Mouse (Mus musculus): ENCODE results near the gene Kcnk6. TPM values are rescaled to one million over a fixed set of nuclear protein-coding genes. Genes with fewer than 3 reads are reported as not detected.
A peak's percentile ranks its signal among the peaks of the same experiment; 100 is the strongest.
"Not testable (repeated sequence)": the region's sequence is repeated elsewhere in the genome, so short reads cannot be mapped to it uniquely, and the experiment has no call there.

Gene Kcnk6
- total RNA-seq, 2 experiments from 2014 or later: 4.2 to 9.5 TPM

GRCm38 (mm10) chr7:29247706-29248105 lies 15.4 kb upstream of the Kcnk6 start:
- no peak for ATAC-seq (replicated peaks; ENCODE audit: low FRiP score, poor library complexity, severe bottlenecking)

DNA sequence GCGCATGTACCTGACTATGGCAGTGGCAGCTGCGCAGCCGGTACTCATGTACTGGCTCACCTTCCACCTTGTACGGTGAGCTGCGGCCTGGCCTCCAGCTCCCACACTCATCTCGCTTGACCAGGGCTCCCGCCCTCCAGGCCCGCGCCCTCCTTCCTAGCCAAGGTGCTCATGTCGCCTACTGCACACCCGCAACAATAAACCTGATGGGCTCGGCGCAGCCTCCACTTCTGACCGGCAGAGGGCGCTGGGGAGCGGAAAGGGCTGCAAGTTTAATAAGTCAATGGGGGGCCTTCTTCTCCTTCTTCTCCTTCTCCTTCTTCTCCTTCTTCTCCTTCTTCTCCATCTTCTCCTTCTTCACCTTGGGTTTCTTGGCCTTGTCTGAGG lies 15.0 kb upstream of the Kcnk6 start:
- ATAC-seq (replicated peaks; ENCODE audit: low FRiP score, poor library complexity, severe bottlenecking): peak; percentile 53

GRCm38 (mm10) chr7:29246619-29247313 lies 14.5 kb upstream of the Kcnk6 start:
- no peak; the same call in 1 of the 2 replicates for ATAC-seq (replicated peaks; ENCODE audit: low FRiP score, poor library complexity, severe bottlenecking)

GRCm38 (mm10) chr7:29246015-29246414 lies 13.7 kb upstream of the Kcnk6 start:
- ATAC-seq (replicated peaks; ENCODE audit: low FRiP score, poor library complexity, severe bottlenecking): no peak

DNA sequence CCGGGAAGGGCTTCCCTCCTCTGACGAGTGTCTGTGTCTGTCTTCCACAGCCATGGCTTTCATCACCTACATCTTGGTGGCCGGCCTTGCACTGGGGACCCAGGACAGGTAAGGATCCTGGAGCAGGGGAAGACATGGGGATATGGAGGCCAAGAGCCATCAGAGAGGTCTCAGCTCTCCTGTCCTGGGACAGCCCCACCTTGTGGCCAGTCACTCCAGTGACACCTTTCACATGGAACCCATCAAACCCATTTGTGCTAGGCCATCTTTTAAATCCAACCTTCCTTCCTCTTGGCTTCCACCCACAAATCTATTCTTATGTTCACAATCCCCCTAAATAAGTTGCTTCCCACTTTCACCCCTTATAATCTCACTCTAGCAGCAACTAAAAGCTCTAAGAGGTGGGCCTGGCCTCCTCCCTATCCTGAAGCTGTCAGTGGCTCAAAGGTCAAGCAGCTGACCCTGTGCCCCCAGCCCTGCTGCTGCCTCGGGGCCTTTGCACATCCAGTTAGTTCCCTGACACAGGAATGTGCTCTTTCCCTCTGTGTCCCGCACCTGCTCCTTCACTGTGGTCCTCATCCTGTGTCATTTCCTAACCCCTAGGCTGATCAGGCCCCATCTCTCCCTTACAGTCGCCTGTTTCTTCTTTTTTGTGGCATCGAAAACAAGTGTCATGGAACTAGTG lies 12.6 kb upstream of the Kcnk6 start:
- ATAC-seq (replicated peaks; ENCODE audit: low FRiP score, poor library complexity, severe bottlenecking): no peak

- ATAC-seq (replicated peaks; ENCODE audit: low FRiP score, poor library complexity, severe bottlenecking): peak; percentile 97
Measured at GRCm38 (mm10) chr7:29238019-29238967, 6.0 kb upstream of the Kcnk6 start, which contains the start of gene Yif1b. Yif1b (plus strand) TSS chr7:29238329.

DNA sequence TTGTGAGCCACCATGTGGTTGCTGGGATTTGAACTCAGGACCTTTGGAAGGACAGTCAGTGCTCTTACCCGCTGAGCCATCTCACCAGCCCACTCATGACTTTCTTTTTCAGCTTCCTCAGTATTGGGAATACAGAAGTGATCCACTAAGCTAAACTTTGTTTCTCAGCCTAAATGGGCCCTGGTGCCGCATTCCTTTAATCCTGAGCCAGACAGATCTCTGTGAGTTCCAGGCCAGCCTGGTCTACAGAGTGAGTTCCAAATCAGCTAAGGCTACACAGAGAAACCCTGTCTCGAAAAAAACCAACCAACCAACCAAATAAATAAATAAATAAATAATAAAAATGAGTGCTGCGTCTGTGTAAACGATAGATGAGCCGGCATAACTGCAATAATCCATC lies 5.3 kb upstream of the Kcnk6 start:
- not testable (repeated sequence) for ATAC-seq (replicated peaks; ENCODE audit: low FRiP score, poor library complexity, severe bottlenecking)

- no peak for ATAC-seq (replicated peaks; ENCODE audit: low FRiP score, poor library complexity, severe bottlenecking)
Measured at GRCm38 (mm10) chr7:29236593-29236992, 4.3 kb upstream of the Kcnk6 start.

DNA sequence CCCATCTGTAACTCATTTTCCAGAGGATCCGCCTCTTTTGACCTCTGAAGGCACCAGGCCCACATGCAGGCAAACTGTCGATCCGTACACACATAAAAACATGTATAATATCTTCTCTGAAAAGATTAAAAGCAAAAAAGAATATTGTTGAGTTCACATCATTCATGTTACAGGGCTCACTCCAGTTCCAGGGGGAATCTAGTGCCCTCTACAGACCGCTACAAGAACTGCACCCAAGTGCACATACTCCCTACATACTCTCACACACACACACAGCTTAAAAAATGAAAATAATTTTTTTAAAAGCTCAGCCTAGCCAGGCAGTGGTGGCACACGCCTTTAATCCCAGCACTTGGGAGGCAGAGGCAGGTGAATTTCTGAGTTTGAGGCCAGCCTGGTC lies 2.3 kb upstream of the Kcnk6 start:
- ATAC-seq (replicated peaks; ENCODE audit: low FRiP score, poor library complexity, severe bottlenecking): no peak

GRCm38 (mm10) chr7:29233745-29234144 lies 1.4 kb upstream of the Kcnk6 start:
- ATAC-seq (replicated peaks; ENCODE audit: low FRiP score, poor library complexity, severe bottlenecking): no peak

GRCm38 (mm10) chr7:29231517-29231916 lies 798 bp downstream of the Kcnk6 start:
- no peak for ATAC-seq (replicated peaks; ENCODE audit: low FRiP score, poor library complexity, severe bottlenecking)

- ATAC-seq (replicated peaks; ENCODE audit: low FRiP score, poor library complexity, severe bottlenecking): no peak
Measured at GRCm38 (mm10) chr7:29230560-29230959, 1.8 kb downstream of the Kcnk6 start.

DNA sequence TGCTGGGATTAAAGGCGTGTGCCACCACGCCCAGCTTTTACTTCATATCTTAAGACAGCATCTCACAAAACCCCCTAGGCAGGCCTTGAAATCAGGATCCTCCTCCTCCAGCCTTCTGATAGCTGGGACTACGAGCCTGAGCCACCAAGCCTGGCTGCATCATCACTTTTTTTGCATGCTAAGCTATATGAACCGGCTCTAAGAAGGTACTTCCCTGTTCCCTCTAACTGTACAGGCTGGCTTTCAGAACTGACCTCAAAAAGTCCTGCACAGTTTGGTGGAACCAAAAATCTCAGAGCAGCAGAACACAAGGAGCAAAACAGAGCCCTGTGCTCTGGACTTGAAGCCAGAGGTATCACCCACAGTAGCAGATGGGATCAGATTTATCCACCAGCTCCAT lies 4.1 kb downstream of the Kcnk6 start:
- ATAC-seq (replicated peaks; ENCODE audit: low FRiP score, poor library complexity, severe bottlenecking): no peak

GRCm38 (mm10) chr7:29225520-29225919 lies 6.8 kb downstream of the Kcnk6 start:
- ATAC-seq (replicated peaks; ENCODE audit: low FRiP score, poor library complexity, severe bottlenecking): no peak

DNA sequence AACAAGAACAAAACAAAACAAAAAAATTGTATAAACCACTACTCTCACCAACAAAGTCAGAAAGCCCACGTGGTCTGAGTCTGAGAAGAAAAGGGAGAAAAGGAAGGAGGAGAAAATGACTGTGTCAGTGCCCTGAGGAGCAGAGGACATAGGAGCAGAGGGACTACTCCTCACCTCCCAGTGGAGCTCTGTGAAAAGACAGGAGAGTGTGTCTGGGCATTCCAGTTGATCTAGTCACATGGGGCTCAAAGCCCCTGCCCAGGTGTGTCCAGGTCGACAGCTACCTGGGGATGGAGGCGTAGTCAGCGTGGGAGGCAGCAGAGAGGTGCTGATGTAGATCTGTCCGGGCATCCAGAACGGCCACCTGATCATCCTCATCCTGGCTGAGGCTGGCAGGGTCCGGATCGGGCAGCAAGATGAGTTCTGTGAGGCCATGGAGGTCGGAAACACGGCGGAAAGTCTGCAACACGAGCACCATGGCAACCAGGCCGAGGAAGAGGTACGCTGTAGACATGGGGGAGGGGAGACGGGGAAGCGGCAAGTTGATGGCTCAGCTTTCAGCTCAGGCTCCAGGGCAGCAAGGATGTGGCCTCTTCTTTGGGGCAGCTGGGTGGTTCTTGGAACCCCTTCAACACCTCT lies 7.4 kb downstream of the Kcnk6 start:
- no peak for ATAC-seq (replicated peaks; ENCODE audit: low FRiP score, poor library complexity, severe bottlenecking)

DNA sequence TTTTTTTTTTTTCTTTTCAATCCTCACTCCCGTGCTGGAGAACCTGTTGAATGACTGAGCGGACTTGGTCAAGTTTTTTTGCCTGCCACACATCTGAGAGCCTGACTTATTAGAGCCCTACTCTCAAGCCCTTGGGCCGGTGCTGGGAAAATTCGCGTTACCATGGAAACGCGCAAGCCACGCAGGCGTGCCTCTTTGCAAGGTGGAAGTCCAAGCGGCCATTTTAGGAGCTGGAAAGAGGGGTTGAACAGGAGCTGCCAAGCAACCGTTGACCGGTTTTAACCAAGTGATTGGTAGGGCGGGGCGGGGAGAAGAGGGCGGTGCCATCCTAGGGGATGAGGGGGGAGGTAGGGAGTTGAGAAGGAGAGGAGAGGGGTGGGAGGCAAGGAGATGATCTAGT lies 17.5 kb downstream of the Kcnk6 start:
- no peak for ATAC-seq (replicated peaks; ENCODE audit: low FRiP score, poor library complexity, severe bottlenecking)

GRCm38 (mm10) chr7:29214236-29214635 lies 18.1 kb downstream of the Kcnk6 start:
- no peak for ATAC-seq (replicated peaks; ENCODE audit: low FRiP score, poor library complexity, severe bottlenecking)

- ATAC-seq (replicated peaks; ENCODE audit: low FRiP score, poor library complexity, severe bottlenecking): no peak
Measured at GRCm38 (mm10) chr7:29213675-29214082, 18.6 kb downstream of the Kcnk6 start, which contains the start of gene Catsperg1. Catsperg1 (minus strand) TSS chr7:29214035.

- not testable (repeated sequence) for ATAC-seq (replicated peaks; ENCODE audit: low FRiP score, poor library complexity, severe bottlenecking)
Measured at GRCm38 (mm10) chr7:29212775-29213560, 19.3 kb downstream of the Kcnk6 start.

Data from erythroid progenitor cell, adult 5-6 weeks (primary cell).